Mouse (Mus musculus) forelimb bud, embryonic 11.5 days (tissue): ENCODE results near the gene Zfp622.
"Not testable (repeated sequence)": the region's sequence is repeated elsewhere in the genome, so short reads cannot be mapped to it uniquely, and the experiment has no call there.

Source experiments
- DNase-seq: peaks from one replicate; pipeline ENCODE4 v3.0.0-alpha.2; 2012; ENCODE audit warnings: low read depth, low spot score

The Zfp622 gene

GRCm38 (mm10) chr15:25971596-25971995 lies 12.6 kb upstream of the Zfp622 start:
- DNase-seq, result no peak

- no peak for DNase-seq
These were observed 11.4 kb upstream of the Zfp622 start for GRCm38 (mm10) chr15:25972758-25973157.

GRCm38 (mm10) chr15:25974352-25974751 lies 9.8 kb upstream of the Zfp622 start:
- no peak for DNase-seq

GRCm38 (mm10) chr15:25975810-25976209 lies 8.4 kb upstream of the Zfp622 start:
- DNase-seq, result no peak

GRCm38 (mm10) chr15:25983614-25984013 lies 552 bp upstream of the Zfp622 start:
- DNase-seq, result not testable (repeated sequence)

- DNase-seq, result peak; percentile 13
These were observed 747 bp downstream of the Zfp622 start for GRCm38 (mm10) chr15:25984734-25985492.

- DNase-seq, result peak; percentile 65
These were observed 9.0 kb downstream of the Zfp622 start for GRCm38 (mm10) chr15:25992992-25993727.

- peak; percentile 61 for DNase-seq
These were observed 11.4 kb downstream of the Zfp622 start for GRCm38 (mm10) chr15:25995521-25995920.

- not testable (repeated sequence) for DNase-seq
These were observed 15.4 kb downstream of the Zfp622 start for GRCm38 (mm10) chr15:25999545-25999944.

GRCm38 (mm10) chr15:26008621-26009020 lies 24.5 kb downstream of the Zfp622 start:
- DNase-seq, result no peak

- DNase-seq, result peak; percentile 51
These were observed 28.7 kb downstream of the Zfp622 start for GRCm38 (mm10) chr15:26012891-26013290.

GRCm38 (mm10) chr15:26015979-26016665 lies 32.0 kb downstream of the Zfp622 start:
- DNase-seq, result peak; percentile 55

- peak; percentile 30 for DNase-seq
These were observed 37.6 kb downstream of the Zfp622 start for GRCm38 (mm10) chr15:26021721-26022120.

GRCm38 (mm10) chr15:26022636-26023035 lies 38.5 kb downstream of the Zfp622 start:
- no peak for DNase-seq

GRCm38 (mm10) chr15:26031692-26032091 lies 47.5 kb downstream of the Zfp622 start:
- no peak for DNase-seq

- no peak for DNase-seq
These were observed 56.4 kb downstream of the Zfp622 start for GRCm38 (mm10) chr15:26040567-26040966.

GRCm38 (mm10) chr15:26041196-26041947 lies 57.2 kb downstream of the Zfp622 start:
- no peak for DNase-seq
